ENCODE assay signal across 29 mouse cellular contexts in genomic region chr8:87569203-87569602, GRCm38 (mm10). TPM values are rescaled to one million over a fixed set of nuclear protein-coding genes. Genes with fewer than 3 reads are reported as not detected.
"Had no signal": no experiment of that assay in that cellular context is flagged by ENCODE, and none has a peak within 500 bp of the region (broad histone marks: within the 10 kb centered on the region; RNA-seq: fewer than 3 reads in every experiment).

No protein-coding gene starts in this region.

- H3K4me2 ChIP-seq: midbrain, embryonic 13.5 days; neural tube, embryonic 13.5 days had no signal

- DNase-seq: liver, postnatal 0 days; lung, adult 2 months; lung, postnatal 14 days; lung, postnatal 36 days; retina, postnatal 1 day; right cerebral cortex, adult 18-20 months; right cerebral cortex, postnatal 25 days; right cerebral cortex, postnatal 4 days; spleen, adult 18-20 months; thymus, adult 2 months; thymus, postnatal 25 days; thymus, postnatal 4 days had no signal

- H3K9me3 ChIP-seq: lung, embryonic 15.5 days; midbrain, embryonic 13.5 days; midbrain, embryonic 15.5 days; neural tube, embryonic 13.5 days; neural tube, embryonic 15.5 days; stomach, embryonic 15.5 days had no signal

- H3K4me1 ChIP-seq: megakaryocyte, embryonic 14.5 days had no signal

- H3K27ac ChIP-seq: lung, embryonic 15.5 days; macrophage; midbrain, embryonic 13.5 days; midbrain, embryonic 15.5 days; neural tube, embryonic 13.5 days; neural tube, embryonic 15.5 days; stomach, embryonic 15.5 days; stomach, postnatal 0 days had no signal

- H3K27me3 ChIP-seq: lung, embryonic 15.5 days; midbrain, embryonic 15.5 days; neural tube, embryonic 13.5 days; neural tube, embryonic 15.5 days; stomach, embryonic 15.5 days had no signal

- H3K36me3 ChIP-seq: lung, embryonic 15.5 days; midbrain, embryonic 13.5 days; midbrain, embryonic 15.5 days; neural tube, embryonic 13.5 days; neural tube, embryonic 15.5 days; stomach, embryonic 15.5 days had no signal

- H3K9ac ChIP-seq: liver, postnatal 0 days; lung, embryonic 15.5 days; midbrain, embryonic 13.5 days; midbrain, embryonic 15.5 days; neural tube, embryonic 13.5 days; neural tube, embryonic 15.5 days; stomach, embryonic 15.5 days had no signal

- ATAC-seq: liver, postnatal 0 days; lung, postnatal 0 days; midbrain, embryonic 13.5 days; midbrain, embryonic 15.5 days had no signal

- H3K4me3 ChIP-seq: lung, embryonic 15.5 days; megakaryocyte, embryonic 14.5 days; midbrain, embryonic 13.5 days; midbrain, embryonic 15.5 days; myocyte; neural tube, embryonic 13.5 days; neural tube, embryonic 15.5 days; stomach, embryonic 15.5 days had no signal

RNA-seq across cellular contexts. Expression of gene 4933402J07Rik, which starts 5.5 kb away (rescaled TPM):
- total RNA-seq: megakaryocyte progenitor cell, adult 5-6 weeks; midbrain, postnatal 0 days had no signal
- polyA plus RNA-seq: liver, postnatal 0 days; lung, adult 2 months; lung, embryonic 15.5 days; lung, postnatal 0 days; macrophage; midbrain, embryonic 11.5 days; midbrain, embryonic 13.5 days; midbrain, embryonic 15.5 days; midbrain, postnatal 0 days; myocyte; neural tube, embryonic 11.5 days; neural tube, embryonic 13.5 days; neural tube, embryonic 15.5 days; small intestine, adult 2 months; stomach, embryonic 15.5 days; stomach, postnatal 0 days; thymus, adult 2 months; urinary bladder, adult 2 months had no signal
